Mouse (Mus musculus): Measurements from ENCODE around the gene Mob3c.
A peak's percentile ranks its signal among the peaks of the same experiment; 100 is the strongest.

DNA sequence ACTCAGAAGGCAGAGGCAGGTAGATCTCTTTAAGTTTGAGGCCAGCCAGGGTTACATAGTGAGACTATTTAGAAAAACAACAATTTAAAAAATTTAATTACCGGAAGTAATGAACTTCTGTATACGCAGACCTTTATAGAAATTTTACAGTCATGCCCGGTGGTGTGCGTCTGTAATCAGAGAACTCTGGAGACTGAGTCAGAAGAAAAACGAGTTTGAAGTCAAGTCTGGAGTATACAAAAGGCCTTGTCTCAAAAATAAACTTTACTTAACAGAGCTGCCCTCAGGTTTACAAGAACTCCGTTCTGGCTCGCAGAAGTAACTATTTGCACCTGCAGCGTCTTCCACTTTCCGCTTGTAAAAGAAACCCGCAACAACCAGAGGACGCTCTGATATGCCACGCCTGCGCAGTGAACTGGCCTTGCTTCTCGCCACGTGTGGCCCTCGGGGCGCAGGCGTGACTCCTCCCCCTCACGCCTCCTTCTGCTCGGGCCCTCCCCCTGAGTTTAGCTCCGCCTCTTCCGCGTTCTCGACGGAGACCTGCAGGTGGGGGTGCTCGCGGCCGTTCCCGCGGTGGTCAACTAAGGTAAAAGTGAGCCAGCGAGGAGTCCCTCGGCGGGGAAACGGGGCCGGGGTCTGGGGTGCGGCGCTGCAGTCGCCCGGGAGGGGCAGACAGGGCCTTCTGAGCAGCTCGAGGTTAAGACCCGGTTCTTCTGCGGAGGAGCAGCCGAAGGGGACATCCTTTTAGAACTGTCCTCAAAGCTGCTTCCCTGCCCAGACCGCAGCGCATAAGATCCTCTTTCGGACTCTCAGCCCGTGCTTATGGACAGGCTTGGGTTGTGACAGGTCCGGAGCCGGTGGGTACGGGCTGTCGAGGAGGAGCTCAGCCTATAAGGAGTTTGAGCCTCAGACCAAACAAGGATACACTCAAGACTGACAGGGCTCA, 11.1 kb downstream of the Mob3c start, which contains the start of gene Mknk1:
- TF ChIP-seq CTCF (IDR thresholded peaks at IDR 0.05; ENCODE audit: low read depth) (peak; percentile 54; the same call in 1 of the 2 replicates), EP300 (IDR thresholded peaks at IDR 0.05; ENCODE audit: low read depth) (no peak)
